Mouse (Mus musculus) Patski (cell line): ENCODE results near the gene Prdm9. TPM values are rescaled to one million over a fixed set of nuclear protein-coding genes. Genes with fewer than 3 reads are reported as not detected.

Experiments used
- ATAC-seq: fragments of 100-300 bp; one replicate; pipeline ENCODE4 v1.8.0; 2021
- CTCF ChIA-PET: fragments of 350-600 bp; sonication (Branson Sonifier 250); formaldehyde crosslinking; loops from one replicate; lab custom pipeline; 2022; ENCODE audit warnings: inconsistent platforms; lab: Charles Lee
- POLR2A ChIA-PET: fragments of 350-600 bp; sonication (Branson Sonifier 250); formaldehyde crosslinking; loops from one replicate; lab custom pipeline; 2022; ENCODE audit warnings: antibody characterized with exemption, inconsistent platforms; lab: Charles Lee
- DNase-seq: peaks from one replicate; pipeline ENCODE4 v3.0.0-alpha.2; 2011; ENCODE audit warnings: low read depth, low spot score
- H3K27me3 ChIP-seq: fragments of 371-371 bp; one replicate; pipeline ENCODE4 v1.5.1; 2021
- CTCF ChIP-seq: fragments of 100-300 bp; IDR thresholded peaks from one replicate; pipeline ENCODE4 v1.5.1; 2021
- in situ Hi-C: fragments of 300-500 bp; cut with MboI; formaldehyde crosslinking; loops from 3 replicates; pipeline ENCODE4 v1.11.1; 2018; ENCODE audit warnings: low pct_unique_long_range_greater_than_20kb, mixed read lengths
- polyA plus RNA-seq: library from polyadenylated mRNA; unstranded; gene quantifications from one replicate; pipeline ENCODE4 v1.2.3, GENCODE M21; 2021

Prdm9 gene
- 7.7 TPM for polyA plus RNA-seq

DNA sequence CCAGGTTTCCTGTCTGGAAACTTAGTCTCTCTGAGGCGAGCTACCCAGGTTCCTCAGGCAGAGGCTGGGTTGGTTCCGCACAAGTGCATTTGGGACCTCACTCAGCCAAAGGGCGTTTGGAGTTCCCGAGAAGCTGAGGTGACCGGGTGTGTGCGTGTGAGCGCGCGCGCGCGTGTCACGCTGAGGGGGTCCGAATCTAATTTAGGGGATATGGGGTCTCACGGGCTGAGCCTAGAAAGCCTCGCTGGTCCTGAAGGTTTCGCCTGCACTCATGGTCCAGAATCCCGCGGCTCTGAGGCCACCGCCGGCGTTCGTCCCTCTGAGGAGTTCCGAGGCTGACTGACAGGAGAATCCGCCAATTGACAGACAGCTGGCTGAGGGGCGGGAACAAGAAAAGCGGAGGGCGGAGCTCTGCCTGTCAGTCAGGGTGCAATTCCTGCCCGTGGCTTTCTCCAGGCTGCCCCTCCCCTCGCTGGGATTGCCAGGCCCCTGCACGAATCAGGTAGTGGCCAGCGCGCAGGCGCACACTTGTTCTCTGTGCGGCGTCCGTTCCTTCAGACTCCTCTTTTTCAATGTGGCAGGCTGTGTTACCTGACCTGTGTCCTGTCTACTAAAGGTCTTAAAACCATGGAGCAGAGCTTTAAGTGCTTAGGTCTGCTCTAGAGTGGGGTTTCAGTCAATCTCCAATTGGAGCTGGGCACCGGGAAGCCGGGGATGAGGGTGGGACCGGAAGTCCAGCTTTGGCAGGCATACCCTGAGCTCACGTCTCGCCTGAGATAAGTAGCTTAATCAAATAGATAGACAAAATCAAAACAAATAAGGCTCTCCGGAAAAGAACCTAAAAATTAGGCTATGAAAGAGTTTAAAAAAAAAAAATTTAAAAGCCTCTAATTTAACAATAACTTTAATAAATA lies at the start of gene Prdm9:
TSS of gene Prdm9 (minus strand) at position 341 of the 914 bp plus-strand sequence.
- no peaks in the 10 kb centered on the region for H3K27me3 ChIP-seq
- CTCF ChIA-PET, result interaction anchor here (1.0 to 2.3 kb wide), 2 partner anchors 11 to 21 kb away, joined by 5 to 7 read pairs; no protein-coding TSS in a partner anchor
- TF ChIP-seq CTCF, result no peak
- ATAC-seq (peak; percentile 99), DNase-seq (peak; percentile 93)
- in situ Hi-C loops, result no loop called here
- POLR2A ChIA-PET, result interaction anchor here (0.9 to 2.0 kb wide), 3 partner anchors 15 to 37 kb away, joined by 3 to 6 read pairs (median 4); partner anchors contain the start of gene Pdcd2

- no peak for ATAC-seq
- no peaks in the 10 kb centered on the region for H3K27me3 ChIP-seq
- POLR2A ChIA-PET, result no interaction called here
- in situ Hi-C loops, result loop anchor here (25.0 kb wide), 1 partner anchor 463 kb away; no protein-coding TSS in a partner anchor
- DNase-seq, result no peak
- CTCF ChIA-PET, result no interaction called here
- no peak for TF ChIP-seq CTCF
Measured at GRCm38 (mm10) chr17:15599496-15599895, 35.3 kb upstream of the Prdm9 start.

DNA sequence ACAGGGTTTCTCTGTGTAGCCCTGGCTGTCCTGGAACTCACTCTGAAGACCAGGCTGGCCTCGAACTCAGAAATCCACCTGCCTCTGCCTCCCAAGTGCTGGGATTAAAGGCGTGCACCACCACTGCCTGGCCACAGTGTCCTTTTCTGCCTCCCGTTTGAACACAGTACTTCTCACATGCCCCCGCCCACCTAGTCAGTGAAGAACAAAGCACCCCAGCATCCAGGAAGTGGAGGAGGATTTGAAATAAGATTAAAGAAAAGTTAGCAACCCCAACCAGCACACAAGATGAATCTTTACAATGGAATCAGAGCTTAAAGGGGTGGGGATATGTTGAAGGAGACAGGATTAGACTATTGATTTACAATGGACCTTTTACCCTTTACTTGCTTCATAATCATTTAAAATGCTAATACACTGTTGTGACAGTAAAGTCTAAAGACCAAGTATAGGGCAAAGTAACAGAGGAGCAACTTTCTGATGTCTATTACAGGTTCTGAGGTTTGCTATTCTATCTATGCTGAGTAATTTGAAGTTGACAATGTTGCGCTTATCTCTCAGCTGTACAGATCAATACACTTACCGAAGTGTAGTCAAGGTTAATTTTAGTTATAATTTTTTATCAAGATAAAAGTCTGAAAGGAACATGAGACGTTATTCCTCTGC lies 27.2 kb upstream of the Prdm9 start:
- ChIA-PET CTCF (no interaction called here), POLR2A (no interaction called here)
- TF ChIP-seq CTCF, result no peak
- in situ Hi-C loops, result loop anchor here (25.0 kb wide), 1 partner anchor 471 kb away; no protein-coding TSS in a partner anchor
- H3K27me3 ChIP-seq, result peaks cover 4% of the 10 kb centered on the region
- ATAC-seq, result no peak
- DNase-seq, result no peak

DNA sequence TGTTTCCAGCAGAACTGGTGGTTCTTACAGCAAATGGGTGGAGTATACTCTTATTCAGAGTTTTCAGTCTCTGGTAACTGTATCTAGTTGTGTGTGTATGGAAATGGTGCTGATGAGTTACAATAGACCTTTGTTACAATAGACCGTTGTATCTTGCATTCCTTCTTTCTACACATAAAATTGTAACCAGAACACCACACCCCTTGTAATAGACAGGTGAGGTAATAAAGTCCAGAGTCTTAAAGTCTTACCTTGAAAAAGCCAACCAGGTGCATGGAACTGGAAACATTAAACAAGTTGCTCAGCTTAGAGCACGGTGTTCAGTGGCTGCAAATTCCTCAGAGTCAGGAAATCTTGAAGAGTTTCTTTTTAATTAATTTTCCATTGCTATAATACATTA lies 24.0 kb upstream of the Prdm9 start:
- CTCF ChIA-PET, result no interaction called here
- POLR2A ChIA-PET, result no interaction called here
- in situ Hi-C loops, result loop anchor here (25.0 kb wide), 1 partner anchor 474 kb away; no protein-coding TSS in a partner anchor
- H3K27me3 ChIP-seq, result peaks cover 4% of the 10 kb centered on the region
- no peak for TF ChIP-seq CTCF
- ATAC-seq (no peak), DNase-seq (no peak)

- DNase-seq (no peak), ATAC-seq (peak; percentile 71)
- in situ Hi-C loops, result loop anchor here (25.0 kb wide), 1 partner anchor 477 kb away; no protein-coding TSS in a partner anchor
- CTCF ChIA-PET, result interaction anchor here (1.1 kb wide), 2 partner anchors 10 to 21 kb away, joined by 4 to 5 read pairs; partner anchors contain the start of gene Prdm9
- no peaks in the 10 kb centered on the region for H3K27me3 ChIP-seq
- POLR2A ChIA-PET, result no interaction called here
- TF ChIP-seq CTCF, result peak; percentile 56
Measured at GRCm38 (mm10) chr17:15585691-15586090, 21.5 kb upstream of the Prdm9 start.

DNA sequence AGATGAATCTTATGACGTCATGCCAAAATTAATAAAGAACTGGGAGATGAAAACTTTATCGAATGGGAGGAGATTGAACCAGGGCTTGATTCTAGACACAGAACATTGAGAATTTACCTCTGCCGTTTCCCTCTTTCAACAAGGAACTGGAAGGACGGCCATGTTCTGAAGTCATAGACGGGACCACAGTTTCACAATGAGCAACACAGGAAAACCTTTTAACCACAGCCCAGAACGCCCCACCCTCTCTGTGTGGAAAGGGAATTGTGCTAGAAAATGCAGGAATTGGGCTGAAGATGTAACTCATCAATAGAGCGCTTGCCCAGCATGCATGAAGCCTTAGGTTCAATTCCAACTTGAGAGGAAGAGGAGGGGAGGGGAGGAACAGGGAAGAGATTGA lies 18.9 kb upstream of the Prdm9 start:
- in situ Hi-C loops, result loop anchor here (5.0 to 25.0 kb wide), 2 partner anchors 49 to 479 kb away; no protein-coding TSS in a partner anchor
- ATAC-seq (no peak), DNase-seq (no peak)
- no peak for TF ChIP-seq CTCF
- H3K27me3 ChIP-seq, result no peaks in the 10 kb centered on the region
- ChIA-PET CTCF (no interaction called here), POLR2A (no interaction called here)

DNA sequence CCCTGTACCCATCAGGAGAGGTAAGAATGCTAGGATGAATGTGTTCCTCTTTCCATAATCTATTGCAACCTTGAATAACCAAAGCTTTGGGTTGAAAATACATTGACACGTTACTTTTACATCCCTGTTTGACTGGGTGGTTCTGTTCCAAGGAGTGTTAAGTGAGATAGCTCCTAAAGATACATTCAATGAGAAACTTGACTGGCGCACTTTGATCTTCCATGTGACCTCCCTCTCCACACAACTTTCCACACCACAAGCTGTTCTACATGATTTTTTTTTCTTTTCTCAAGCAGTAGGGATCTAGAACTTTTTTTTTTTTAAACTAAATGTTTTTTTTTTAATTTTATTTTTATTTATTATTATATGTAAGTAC lies 15.9 kb upstream of the Prdm9 start:
- in situ Hi-C loops, result loop anchor here (5.0 to 25.0 kb wide), 2 partner anchors 52 to 482 kb away; no protein-coding TSS in a partner anchor
- no peak for TF ChIP-seq CTCF
- no peak for DNase-seq
- ChIA-PET CTCF (no interaction called here), POLR2A (no interaction called here)
- no peaks in the 10 kb centered on the region for H3K27me3 ChIP-seq
- ATAC-seq, result no peak

DNA sequence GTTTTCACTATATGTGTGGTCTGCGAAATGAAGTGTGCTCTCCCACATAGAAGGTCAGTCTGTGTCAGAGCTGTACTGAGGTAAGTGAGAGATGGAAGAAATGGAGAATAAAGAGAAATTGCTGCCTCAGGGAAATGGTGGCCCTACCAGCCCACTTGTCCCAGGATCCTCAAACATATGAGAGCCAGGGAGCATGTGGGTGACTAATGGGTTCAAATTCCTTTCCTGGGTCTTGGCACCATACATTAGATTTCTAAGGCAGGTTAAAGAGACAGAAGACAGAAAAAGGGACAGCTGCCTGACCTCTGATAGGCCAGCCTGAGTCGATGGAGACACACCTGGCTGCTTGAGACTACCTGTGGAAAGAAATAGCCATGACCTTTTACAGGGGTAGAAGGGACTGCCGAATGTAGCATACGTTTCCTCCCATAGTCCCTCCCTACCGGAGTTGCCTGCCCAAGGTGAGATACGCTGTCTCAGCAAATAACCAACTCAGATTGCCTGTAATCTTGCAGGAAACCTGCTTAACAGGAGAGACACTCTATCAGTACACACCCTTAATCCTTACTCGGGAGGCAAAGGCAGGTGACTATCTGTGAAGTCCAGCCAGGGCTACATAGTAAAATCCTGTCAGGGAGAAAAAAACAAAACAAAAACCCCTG lies 15.4 kb upstream of the Prdm9 start:
- DNase-seq, result no peak
- POLR2A ChIA-PET, result no interaction called here
- ATAC-seq, result no peak
- in situ Hi-C loops, result loop anchor here (5.0 to 25.0 kb wide), 2 partner anchors 53 to 483 kb away; no protein-coding TSS in a partner anchor
- TF ChIP-seq CTCF, result no peak
- no peaks in the 10 kb centered on the region for H3K27me3 ChIP-seq
- CTCF ChIA-PET, result no interaction called here

DNA sequence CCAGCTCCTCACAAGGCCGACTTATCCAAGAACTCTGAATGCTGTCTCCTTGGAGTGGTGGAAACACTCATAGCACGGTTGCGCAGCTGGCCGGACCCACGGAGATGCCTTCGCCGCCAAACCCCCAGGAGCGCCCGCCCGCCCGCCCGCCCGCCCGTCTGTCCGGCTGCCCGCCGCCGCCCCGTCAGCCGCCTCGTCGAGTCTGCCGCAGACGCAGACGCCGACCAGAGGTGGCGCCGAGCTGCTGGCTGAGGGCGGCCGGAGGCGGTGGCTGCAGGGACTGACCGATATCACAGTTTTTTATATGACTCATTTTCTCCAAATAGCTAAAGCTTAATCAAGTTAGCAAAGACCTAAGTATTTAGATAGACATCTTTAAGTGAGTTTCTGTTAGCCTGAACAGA lies 13.1 kb upstream of the Prdm9 start:
- ChIA-PET CTCF (no interaction called here), POLR2A (no interaction called here)
- ATAC-seq (no peak), DNase-seq (no peak)
- no peaks in the 10 kb centered on the region for H3K27me3 ChIP-seq
- peak; percentile 30 for TF ChIP-seq CTCF
- in situ Hi-C loops, result loop anchor here (25.0 kb wide), 1 partner anchor 485 kb away; no protein-coding TSS in a partner anchor

- ChIA-PET CTCF (no interaction called here), POLR2A (no interaction called here)
- in situ Hi-C loops, result loop anchor here (25.0 kb wide), 1 partner anchor 487 kb away; no protein-coding TSS in a partner anchor
- TF ChIP-seq CTCF, result no peak
- H3K27me3 ChIP-seq, result no peaks in the 10 kb centered on the region
- ATAC-seq (no peak), DNase-seq (no peak)
Measured at GRCm38 (mm10) chr17:15575056-15575455, 10.9 kb upstream of the Prdm9 start.
